Mouse (Mus musculus): Measurements from ENCODE around the gene Usp35.

GRCm38 (mm10) chr7:97306813-97307212 lies 25.0 kb downstream of the Usp35 start:
- TF ChIP-seq CTCF (IDR thresholded peaks at IDR 0.05; ENCODE audit: low read depth, low read length) (no peak), POLR2A (IDR thresholded peaks at IDR 0.05; ENCODE audit: extremely low read depth, insufficient read depth, low read length) (no peak)

Measured in liver, adult 2 months (tissue).